ENCODE assay signal across 9 mouse cellular contexts in genomic region chr17:90501023-90501675, GRCm38 (mm10).
A peak's percentile ranks its signal among the peaks of the same experiment; 100 is the strongest.
DNase-seq lines count a peak whose midpoint lies in the region; TF ChIP-seq lines count a peak whose summit lies in the region.
"Had no signal": no experiment of that assay in that cellular context is flagged by ENCODE, and none has a peak within 500 bp of the region (broad histone marks: within the 10 kb centered on the region; RNA-seq: fewer than 3 reads in every experiment).

No protein-coding gene starts in this region.

- intact Hi-C loops in gastrocnemius, adult 2 months (cut with DNase I): no loop called here
- intact Hi-C loops in gastrocnemius, postnatal 14 days (cut with DNase I; ENCODE audit: low total_unique reads): no loop called here

- TF ChIP-seq CTCF in gastrocnemius, adult 2 months (IDR thresholded peaks at IDR 0.05): peak; percentile 63

- H3K27ac ChIP-seq in gastrocnemius, adult 2 months: no peak overlapping the region
- H3K27ac ChIP-seq: stomach, embryonic 15.5 days had no signal

- DNase-seq in gastrocnemius, adult 2 months: no peak
- no peak for DNase-seq in gastrocnemius, postnatal 14 days
- peak; percentile 19 for DNase-seq in MEL-GATA-1-ER (ENCODE audit: extremely low read depth, low read depth)
- peak; percentile 85 to 90 for DNase-seq in cerebellum, postnatal 10 days
- DNase-seq in frontal cortex, postnatal 25 days (ENCODE audit: low spot score in 2 of 2): peak; percentile 53 to 63
- DNase-seq in layer of hippocampus, adult 18-20 months (ENCODE audit: low spot score in 2 of 2): peak; percentile 60 to 88
- peak; percentile 58 for DNase-seq in lung, postnatal 36 days
- DNase-seq in right cerebral cortex, postnatal 10 days (ENCODE audit: low spot score in 2 of 2): peak; percentile 77 to 84

- H3K4me3 ChIP-seq in gastrocnemius, adult 2 months: no peak overlapping the region
- H3K4me3 ChIP-seq: stomach, embryonic 15.5 days had no signal

Comparison
In these comparisons a context has a peak if more than half of its experiments do, and no peak if none do; other contexts are left out.
1. DNase-seq: peak in MEL-GATA-1-ER (single experiment), cerebellum, postnatal 10 days (2 of 2), frontal cortex, postnatal 25 days (2 of 2), layer of hippocampus, adult 18-20 months (2 of 2), lung, postnatal 36 days (single experiment) and right cerebral cortex, postnatal 10 days (2 of 2); none in gastrocnemius, adult 2 months (single experiment) and gastrocnemius, postnatal 14 days (single experiment).